Mouse (Mus musculus): ENCODE results near the gene Tubgcp3.

DNA sequence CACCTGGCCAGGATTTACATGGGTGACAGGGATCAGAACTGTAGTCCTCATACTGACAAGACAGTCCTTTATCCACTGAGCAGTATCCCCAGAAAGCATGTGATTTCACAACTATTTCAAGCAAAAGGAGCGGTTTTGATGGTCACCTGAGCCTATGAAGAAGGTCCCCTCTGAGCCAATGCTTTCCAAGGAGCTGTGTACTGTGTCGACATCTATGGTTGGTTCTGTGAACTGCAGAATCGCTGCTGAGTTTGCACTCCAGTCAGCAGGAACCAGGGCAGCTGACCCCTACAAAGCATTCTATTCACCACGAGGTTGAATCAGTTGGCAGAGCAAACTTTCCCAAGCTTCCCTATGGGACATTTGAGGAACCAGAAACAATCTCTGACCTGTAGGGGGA is 107.7 kb downstream of the Tubgcp3 start:
- TF ChIP-seq CTCF (conservative IDR thresholded peaks at IDR 0.05; ENCODE audit: low read length): peak; percentile 91
- TF ChIP-seq NANOG (IDR thresholded peaks at IDR 0.05; ENCODE audit: borderline replicate concordance, low read length): no peak

Data from E14TG2a.4 (cell line).